Mouse (Mus musculus) liver, embryonic 14.5 days (tissue): ENCODE measurements around the gene Selenop. TPM values are rescaled to one million over a fixed set of nuclear protein-coding genes. Genes with fewer than 3 reads are reported as not detected.

Source experiments
- ATAC-seq: fragments of 200-750 bp; cut with Nextera tagmentation; 2 replicates; pipeline ENCODE4 v1.8.0; 2017; ENCODE audit warnings: moderate number of reproducible peaks, mild to moderate bottlenecking, moderate library complexity; ENCODE audit not compliant: insufficient read depth
- DNase-seq, 3 experiments: peaks; one replicate each; pipeline ENCODE4 v3.0.0-alpha.2; 2012 to 2013; ENCODE audit warnings: low read depth in 3 of 3, low spot score in 3 of 3
- H3K27ac ChIP-seq: fragments of 300-500 bp; sonication (generic); 2 replicates; pipeline ENCODE4 v1.5.1; 2014; ENCODE audit warnings: moderate library complexity, mild to moderate bottlenecking, control low read depth, inconsistent platforms
- H3K27me3 ChIP-seq: fragments of 300-500 bp; sonication (generic); 2 replicates; pipeline ENCODE4 v1.6.1; 2014; ENCODE audit warnings: mild to moderate bottlenecking, low read length, moderate library complexity; ENCODE audit not compliant: control insufficient read depth, insufficient read depth
- H3K36me3 ChIP-seq: fragments of 300-500 bp; sonication (generic); replicated peaks from 2 replicates; pipeline ENCODE4 v1.6.1; 2014; ENCODE audit warnings: low read depth; ENCODE audit not compliant: control insufficient read depth, insufficient read depth
- H3K4me1 ChIP-seq, 2 experiments: fragments of 200-500 bp in 1 of 2; fragments of 300-500 bp in 1 of 2; sonication (generic) in 1 of 2; replicated peaks; 2 replicates each; pipeline ENCODE4 v1.6.1; 2012 to 2014; ENCODE audit warnings: antibody characterized with exemption in 1 of 2, inconsistent platforms in 1 of 2, low read length in 1 of 2; ENCODE audit not compliant: control insufficient read depth in 2 of 2, insufficient read depth in 2 of 2
- H3K4me2 ChIP-seq: fragments of 300-500 bp; sonication (generic); 2 replicates; pipeline ENCODE4 v1.6.1; 2014; ENCODE audit warnings: low read depth, mild to moderate bottlenecking, control low read depth, moderate library complexity
- H3K4me3 ChIP-seq, 2 experiments: fragments of 200-500 bp in 1 of 2; fragments of 300-500 bp in 1 of 2; sonication (generic) in 1 of 2; 2 replicates each; pipeline ENCODE4 v1.5.1; 2012 to 2014; ENCODE audit warnings: low read depth in 2 of 2, low read length in 2 of 2, mild to moderate bottlenecking in 2 of 2, control low read depth in 1 of 2, inconsistent platforms in 1 of 2, moderate library complexity in 1 of 2; ENCODE audit not compliant: insufficient read depth in 1 of 2
- H3K9ac ChIP-seq: fragments of 300-500 bp; sonication (generic); replicated peaks from 2 replicates; pipeline ENCODE4 v1.6.1; 2014; ENCODE audit warnings: mild to moderate bottlenecking, control low read depth, moderate library complexity
- H3K9me3 ChIP-seq: fragments of 300-500 bp; sonication (generic); 2 replicates; pipeline ENCODE4 v1.6.1; 2016; ENCODE audit warnings: low read length, mixed read lengths; ENCODE audit not compliant: control insufficient read depth
- CTCF ChIP-seq: IDR thresholded peaks from 2 replicates; pipeline ENCODE4 v1.5.1; 2016; ENCODE audit warnings: antibody characterized with exemption, low read depth, control low read depth
- EP300 ChIP-seq: IDR thresholded peaks from 2 replicates; pipeline ENCODE4 v1.6.1; 2016; ENCODE audit warnings: antibody characterized with exemption, low read depth
- WGBS: fragments of 180-500 bp; shearing (Covaris S2); extraction: QIAGEN DNeasy Blood & Tissue Kit; methylation state at CpG from one replicate; pipeline ENCODE4 v1.1.7; 2014; ENCODE audit not compliant: insufficient replicate concordance; 5-methylcytosine and 5-hydroxymethylcytosine counted together
- polyA plus RNA-seq, 2 experiments: library from polyadenylated mRNA; depleted of rRNA in 1 of 2; stranded (reverse) in 1 of 2; unstranded in 1 of 2; fragments of >200 nt; fragmentation: Nextera tagmentation in 1 of 2; extraction: Ambion mirVana in 1 of 2; gene quantifications; 2 replicates each; pipeline versions ENCODE4 v1.2.1 to v1.2.3; 2012 to 2014

The Selenop gene
- polyA plus RNA-seq, 2 experiments = 242 to 470 TPM

DNA sequence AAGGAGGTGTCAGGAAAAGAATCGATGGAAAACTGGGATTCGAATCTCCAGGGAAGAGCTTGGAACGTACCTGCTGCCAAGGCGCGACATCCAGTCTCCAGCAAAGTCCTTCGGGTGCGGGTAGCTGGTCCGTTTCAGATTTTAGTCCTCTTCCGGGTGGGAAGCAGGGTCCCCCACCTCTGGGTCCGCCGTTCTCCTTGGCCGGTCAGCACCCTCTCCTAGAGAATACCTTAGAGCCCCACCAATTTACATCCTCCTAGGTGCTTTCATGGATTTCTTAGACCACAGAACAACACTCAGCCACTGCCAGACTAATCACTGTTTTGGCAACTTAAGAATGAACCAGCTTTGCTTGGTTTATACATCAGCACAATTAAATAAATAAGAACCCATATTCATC, 35.1 kb downstream of the Selenop start, which contains the start of gene Ccdc152:
Gene Ccdc152 (minus strand): TSS at position 101 of the 400 bp plus-strand sequence.
- Histone ChIP-seq H3K27ac (no peak within 1 kb of the TSS), H3K4me2 (no peak within 1 kb of the TSS), H3K9ac (no peak within 1 kb of the TSS), H3K4me1 (no peaks in the 10 kb centered on the region), H3K9me3 (no peaks in the 10 kb centered on the region), H3K36me3 (no peaks in the 10 kb centered on the region), H3K4me3 (no peak within 1 kb of the TSS), H3K27me3 (no peaks in the 10 kb centered on the region)
- ATAC-seq (no peak), DNase-seq (no peak)
- TF ChIP-seq EP300 = no peak
- TF ChIP-seq CTCF = no peak
- 82% methylated on average over 12 of the region's 12 CpGs for WGBS

DNA sequence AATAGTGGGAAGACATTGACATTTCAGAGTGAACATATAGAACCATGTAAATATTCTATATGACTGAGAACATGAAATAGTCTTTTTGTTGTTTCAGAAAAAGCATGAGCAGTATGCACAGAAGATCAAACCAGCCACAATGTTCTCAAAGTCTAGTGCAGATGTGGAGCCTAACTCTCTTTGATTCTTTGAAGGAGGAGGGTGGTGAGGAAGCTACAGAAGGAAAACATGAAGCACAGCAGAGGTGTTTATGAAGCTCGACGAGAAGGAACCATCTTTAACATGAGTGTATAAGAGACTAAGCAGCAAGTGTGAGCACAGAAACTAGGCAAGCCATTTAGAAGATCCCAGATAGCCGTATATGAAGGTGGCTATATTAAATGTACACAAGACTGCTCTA, 41.5 kb downstream of the Selenop start:
- no peak for ATAC-seq
- no peak for DNase-seq

DNA sequence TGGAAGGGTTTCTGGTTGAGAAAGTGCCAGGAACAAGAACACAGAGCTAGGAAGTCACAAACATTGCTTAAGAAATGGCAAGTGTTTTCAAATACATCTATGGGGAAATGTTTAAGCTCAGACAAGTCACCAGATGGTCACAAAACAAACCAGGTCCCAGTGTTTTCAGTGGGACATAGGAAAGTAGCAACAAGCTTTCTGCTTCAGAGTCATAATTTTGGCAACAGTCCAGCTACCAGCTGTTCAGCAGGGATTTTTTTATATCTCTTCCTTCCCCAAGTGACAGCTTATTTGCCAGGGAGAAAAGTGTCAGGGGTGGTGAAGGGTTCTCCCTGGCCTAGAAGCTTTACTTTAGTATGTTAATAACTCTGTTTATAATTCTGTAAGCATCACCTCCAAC, 44.6 kb downstream of the Selenop start:
- Histone ChIP-seq H3K27ac (no peak overlapping the region), H3K27me3 (no peaks in the 10 kb centered on the region), H3K9me3 (no peaks in the 10 kb centered on the region), H3K4me2 (no peak overlapping the region), H3K36me3 (no peaks in the 10 kb centered on the region), H3K4me3 (no peak overlapping the region), H3K4me1 (no peaks in the 10 kb centered on the region), H3K9ac (no peak overlapping the region)
- ATAC-seq (no peak), DNase-seq (no peak)
- no peak for TF ChIP-seq CTCF
- TF ChIP-seq EP300 = no peak

More for the DNA sequence above, 41.5 kb downstream of the Selenop start:
- Histone ChIP-seq H3K27ac (no peak overlapping the region), H3K4me1 (no peaks in the 10 kb centered on the region), H3K9me3 (no peaks in the 10 kb centered on the region), H3K27me3 (no peaks in the 10 kb centered on the region), H3K9ac (no peak overlapping the region), H3K36me3 (no peaks in the 10 kb centered on the region), H3K4me3 (no peak overlapping the region), H3K4me2 (no peak overlapping the region)
- 53% methylated on average over 3 of the region's 3 CpGs for WGBS
- TF ChIP-seq EP300 (no peak), CTCF (no peak)

DNA sequence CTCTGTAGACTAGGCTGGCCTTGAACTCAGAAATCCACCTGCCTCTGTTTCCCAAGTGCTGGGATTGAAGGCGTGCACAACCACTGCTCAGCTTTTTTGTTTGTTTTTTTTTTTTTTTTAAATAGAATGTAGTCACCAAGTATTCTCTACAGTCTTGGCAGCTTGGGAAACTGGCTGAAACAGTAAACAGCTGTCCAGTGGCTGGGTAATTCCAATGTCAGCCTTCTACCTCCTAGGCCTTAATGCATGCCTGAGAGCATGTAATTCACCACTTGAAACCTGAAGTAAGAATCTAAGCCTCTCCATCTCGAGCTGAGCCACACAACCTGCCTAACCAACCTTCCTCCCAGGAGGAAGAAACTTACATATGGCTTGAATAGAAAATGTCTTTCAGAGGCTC, 48.3 kb downstream of the Selenop start:
- Histone ChIP-seq H3K4me2 (no peak overlapping the region), H3K27me3 (no peaks in the 10 kb centered on the region), H3K9me3 (no peaks in the 10 kb centered on the region), H3K27ac (no peak overlapping the region), H3K4me1 (no peaks in the 10 kb centered on the region), H3K9ac (no peak overlapping the region), H3K36me3 (no peaks in the 10 kb centered on the region), H3K4me3 (no peak overlapping the region)
- ATAC-seq (no peak), DNase-seq (no peak)
- 56% methylated on average over 2 of the region's 2 CpGs for WGBS
- TF ChIP-seq EP300 = no peak
- no peak for TF ChIP-seq CTCF

DNA sequence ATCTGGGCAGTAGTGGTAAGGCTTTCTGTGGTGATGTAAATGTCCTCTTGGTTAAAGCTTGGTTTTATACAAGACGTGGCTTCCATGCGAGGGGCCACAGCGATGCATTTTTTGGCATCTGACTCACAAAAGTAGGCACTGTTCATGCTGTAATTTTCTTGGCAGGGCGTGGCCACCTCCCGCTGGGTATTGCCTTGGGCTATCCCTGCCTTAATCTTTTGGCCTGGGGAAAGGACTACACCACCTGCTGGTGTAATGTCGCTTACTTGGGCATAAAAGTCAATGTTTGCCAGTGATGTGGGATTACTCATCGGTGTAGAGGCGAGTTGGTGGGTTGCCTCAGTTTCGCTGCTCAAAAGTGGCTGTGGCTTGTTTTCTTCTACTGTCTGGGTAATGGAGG, 51.6 kb downstream of the Selenop start:
- Histone ChIP-seq H3K4me3 (no peak overlapping the region), H3K9me3 (no peaks in the 10 kb centered on the region), H3K36me3 (no peaks in the 10 kb centered on the region), H3K27ac (no peak overlapping the region), H3K4me2 (no peak overlapping the region), H3K9ac (no peak overlapping the region), H3K27me3 (no peaks in the 10 kb centered on the region), H3K4me1 (no peaks in the 10 kb centered on the region)
- DNase-seq (no peak), ATAC-seq (no peak)
- 71% methylated on average over 9 of the region's 9 CpGs for WGBS
- TF ChIP-seq EP300 (no peak), CTCF (no peak)

DNA sequence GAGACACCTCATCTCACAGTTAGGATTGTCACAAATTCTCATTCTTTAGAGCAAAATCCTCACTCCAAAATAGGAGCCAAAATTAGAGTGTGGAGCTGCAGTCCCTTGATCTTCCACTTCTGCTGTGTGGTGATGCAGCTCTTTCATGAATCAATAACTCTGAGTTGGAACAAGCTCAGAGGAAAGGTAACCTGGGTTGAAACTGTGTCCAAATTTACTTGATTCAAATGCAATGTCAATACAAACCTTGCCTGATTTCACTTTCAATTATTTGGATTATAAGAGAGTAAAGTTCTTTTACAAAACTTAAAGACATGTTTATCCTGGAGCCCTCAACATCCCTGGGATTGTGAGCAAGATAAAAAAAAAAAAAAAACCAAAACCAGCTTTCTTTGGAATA, 54.7 kb downstream of the Selenop start:
- Histone ChIP-seq H3K9ac (no peak overlapping the region), H3K4me3 (no peak overlapping the region), H3K9me3 (no peaks in the 10 kb centered on the region), H3K4me2 (no peak overlapping the region), H3K27me3 (no peaks in the 10 kb centered on the region), H3K4me1 (no peaks in the 10 kb centered on the region), H3K27ac (no peak overlapping the region), H3K36me3 (no peaks in the 10 kb centered on the region)
- ATAC-seq = no peak
- TF ChIP-seq EP300 = no peak
- no peak for TF ChIP-seq CTCF
- DNase-seq = no peak

Other genes starting within 250 kb of the Selenop start
- 0.90 and 2.7 TPM in 2 replicates for gene Ccdc152, start 35.0 kb downstream of the Selenop start, polyA plus RNA-seq (2012; rRNA removed)
- gene Ccdc152, start 35.0 kb downstream of the Selenop start, polyA plus RNA-seq (2014; fragmentation: Nextera tagmentation; extraction: Ambion mirVana) = 0.56 and 0.95 TPM in 2 replicates